Mouse (Mus musculus): Measurements from ENCODE around the gene Tmem189. TPM values are rescaled to one million over a fixed set of nuclear protein-coding genes. Genes with fewer than 3 reads are reported as not detected.

The Tmem189 gene
- polyA plus RNA-seq, 1 experiment from 2014 or later: 64.6 TPM

DNA sequence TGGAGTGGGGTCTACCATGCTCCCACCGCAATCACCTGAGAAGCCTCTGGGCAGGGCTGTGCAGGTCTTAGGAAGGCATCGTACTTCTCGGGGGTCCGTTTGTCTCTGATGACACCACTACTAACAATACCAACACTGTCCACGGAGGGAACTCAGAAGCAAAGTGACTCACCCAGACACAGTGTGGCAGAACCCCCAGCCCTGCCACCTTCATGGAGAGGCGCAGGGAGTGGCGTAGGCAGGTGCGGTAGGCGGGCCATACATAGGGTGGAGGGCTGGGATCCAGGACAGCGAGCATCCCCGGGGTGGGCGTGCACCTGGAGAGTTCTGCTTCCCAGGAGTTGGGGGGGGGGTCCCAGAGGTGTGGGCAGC is 1.5 kb downstream of the Tmem189 start:
- no peak for TF ChIP-seq CTCF (IDR thresholded peaks at IDR 0.05; ENCODE audit: low read depth)
- WGBS: 28% methylated on average over 12 of the region's 12 CpGs
- no peaks in the 10 kb centered on the region for H3K27me3 ChIP-seq (ENCODE audit: insufficient read depth, low read length)
- peak overlapping the region; percentile 86 for H3K9ac ChIP-seq (ENCODE audit: low read depth, low read length)
- no peaks in the 10 kb centered on the region for H3K9me3 ChIP-seq (replicated peaks; ENCODE audit: low read length)
- H3K4me1 ChIP-seq (replicated peaks; ENCODE audit: insufficient read depth, low read length): 0 out of 2 replicates have a peak, but pooled peaks cover 3% of the 10 kb centered on the region
- peak overlapping the region; percentile 74 for H3K4me3 ChIP-seq (replicated peaks; ENCODE audit: low read depth, low read length)
- H3K27ac ChIP-seq: no peak overlapping the region
- H3K4me2 ChIP-seq (ENCODE audit: low read length): peak overlapping the region; percentile 88
- peak; percentile 17; the same call in 1 of the 2 replicates for ATAC-seq (replicated peaks; ENCODE audit: low FRiP score, low read depth)
- DNase-seq (ENCODE audit: low spot score): no peak
- no peaks in the 10 kb centered on the region for H3K36me3 ChIP-seq (ENCODE audit: insufficient read depth, low read length)

DNA sequence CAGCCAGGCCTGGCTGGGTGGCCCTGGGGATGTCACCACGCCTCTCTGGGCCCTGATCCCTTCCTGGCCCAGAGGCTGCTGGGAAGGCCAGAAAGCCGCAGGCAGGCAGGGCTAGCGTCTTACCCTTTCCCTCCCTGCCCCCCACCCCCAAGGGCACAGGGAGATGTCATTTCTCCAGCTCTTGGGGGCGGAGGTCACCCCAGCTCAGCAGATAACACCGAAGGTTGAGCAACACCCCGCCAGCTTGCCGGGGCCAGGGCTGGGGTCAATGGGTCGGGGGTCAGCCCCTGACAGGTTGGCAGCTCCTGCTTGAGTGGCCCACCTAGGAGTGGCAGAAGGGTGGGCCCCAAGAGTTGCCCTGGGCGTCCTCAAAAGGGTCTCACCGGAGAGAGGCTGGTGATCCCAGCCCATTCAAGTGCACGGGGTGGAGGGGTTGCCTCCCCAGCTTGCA is 1.9 kb downstream of the Tmem189 start:
- no peak for TF ChIP-seq CTCF (IDR thresholded peaks at IDR 0.05; ENCODE audit: low read depth)
- ATAC-seq (replicated peaks; ENCODE audit: low FRiP score, low read depth): no peak
- H3K27ac ChIP-seq: no peak overlapping the region
- WGBS: 66% methylated on average over 11 of the region's 11 CpGs
- H3K4me2 ChIP-seq (ENCODE audit: low read length): no peak overlapping the region
- H3K9ac ChIP-seq (ENCODE audit: low read depth, low read length): no peak overlapping the region
- no peaks in the 10 kb centered on the region for H3K36me3 ChIP-seq (ENCODE audit: insufficient read depth, low read length)
- DNase-seq (ENCODE audit: low spot score): no peak
- H3K27me3 ChIP-seq (ENCODE audit: insufficient read depth, low read length): no peaks in the 10 kb centered on the region
- H3K9me3 ChIP-seq (replicated peaks; ENCODE audit: low read length): no peaks in the 10 kb centered on the region
- H3K4me3 ChIP-seq (replicated peaks; ENCODE audit: low read depth, low read length): no peak overlapping the region
- 0 out of 2 replicates have a peak, but pooled peaks cover 3% of the 10 kb centered on the region for H3K4me1 ChIP-seq (replicated peaks; ENCODE audit: insufficient read depth, low read length)

DNA sequence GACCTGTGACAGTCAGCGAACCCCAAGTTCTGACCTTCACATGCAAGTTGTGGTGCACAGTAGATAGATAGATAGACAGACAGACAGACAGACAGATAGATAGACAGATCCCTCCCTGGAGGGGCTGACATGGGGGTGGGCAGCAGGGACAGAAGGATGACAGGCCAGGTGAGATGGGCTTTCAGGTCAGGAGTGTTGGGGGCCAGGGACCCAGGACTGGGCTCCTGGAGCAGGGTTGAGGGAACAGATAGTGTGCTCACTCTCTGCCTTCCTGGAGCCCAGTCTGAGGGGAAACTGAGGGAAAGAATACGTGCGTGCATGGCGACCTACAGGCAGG is 2.4 kb downstream of the Tmem189 start:
- no peak overlapping the region for H3K27ac ChIP-seq
- TF ChIP-seq CTCF (IDR thresholded peaks at IDR 0.05; ENCODE audit: low read depth): no peak
- 91% methylated on average over 4 of the region's 4 CpGs for WGBS
- H3K27me3 ChIP-seq (ENCODE audit: insufficient read depth, low read length): no peaks in the 10 kb centered on the region
- H3K36me3 ChIP-seq (ENCODE audit: insufficient read depth, low read length): no peaks in the 10 kb centered on the region
- no peak overlapping the region for H3K9ac ChIP-seq (ENCODE audit: low read depth, low read length)
- 0 out of 2 replicates have a peak, but pooled peaks cover 3% of the 10 kb centered on the region for H3K4me1 ChIP-seq (replicated peaks; ENCODE audit: insufficient read depth, low read length)
- DNase-seq (ENCODE audit: low spot score): no peak
- H3K9me3 ChIP-seq (replicated peaks; ENCODE audit: low read length): no peaks in the 10 kb centered on the region
- H3K4me3 ChIP-seq (replicated peaks; ENCODE audit: low read depth, low read length): no peak overlapping the region
- no peak overlapping the region for H3K4me2 ChIP-seq (ENCODE audit: low read length)
- no peak for ATAC-seq (replicated peaks; ENCODE audit: low FRiP score, low read depth)

DNA sequence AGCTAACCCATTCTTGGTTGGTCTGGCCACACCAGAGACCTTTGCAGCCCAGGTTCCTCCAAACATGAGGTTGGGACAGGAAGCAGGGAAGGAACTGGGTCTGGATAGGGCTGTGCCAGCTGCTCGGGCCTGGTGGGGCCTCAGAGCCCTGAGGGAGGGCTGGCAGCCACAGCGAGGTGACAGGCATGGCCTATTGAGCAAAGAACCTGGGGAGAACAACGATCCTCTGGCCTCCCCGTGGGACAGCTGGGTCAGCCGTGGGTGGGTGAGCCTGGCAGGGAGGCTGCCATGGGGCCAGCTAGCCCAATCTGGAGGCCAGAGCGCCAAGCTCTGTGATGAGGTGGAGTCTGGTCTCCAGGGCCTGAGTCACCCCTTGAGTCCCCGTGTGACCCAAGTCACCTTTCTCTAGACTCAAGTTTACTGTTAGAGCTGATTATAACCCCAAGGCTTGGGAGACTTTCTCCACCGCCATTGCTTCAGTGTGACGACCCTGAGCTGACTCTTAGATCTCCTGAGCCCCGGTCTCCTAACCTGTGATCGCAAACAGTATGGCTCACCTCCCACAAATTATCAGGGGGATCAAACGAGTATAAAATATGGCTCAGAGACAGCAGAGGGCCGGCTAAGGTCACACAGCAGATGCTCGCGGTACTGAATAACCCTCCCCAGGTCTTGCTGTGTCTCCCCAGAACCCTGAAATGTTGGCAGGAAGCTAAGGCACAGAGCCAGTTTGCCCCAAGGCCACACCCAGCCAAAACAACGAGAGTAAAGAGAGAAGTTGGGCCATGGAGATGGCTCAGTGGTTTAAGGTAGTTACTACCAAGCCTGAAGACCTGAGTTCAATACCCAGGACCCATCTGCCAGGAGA is 3.0 kb downstream of the Tmem189 start:
- no peak for ATAC-seq (replicated peaks; ENCODE audit: low FRiP score, low read depth)
- DNase-seq (ENCODE audit: low spot score): no peak
- no peaks in the 10 kb centered on the region for H3K36me3 ChIP-seq (ENCODE audit: insufficient read depth, low read length)
- no peak for TF ChIP-seq CTCF (IDR thresholded peaks at IDR 0.05; ENCODE audit: low read depth)
- 64% methylated on average over 16 of the region's 16 CpGs for WGBS
- no peak overlapping the region for H3K4me2 ChIP-seq (ENCODE audit: low read length)
- no peaks in the 10 kb centered on the region for H3K9me3 ChIP-seq (replicated peaks; ENCODE audit: low read length)
- no peaks in the 10 kb centered on the region for H3K27me3 ChIP-seq (ENCODE audit: insufficient read depth, low read length)
- 0 out of 2 replicates have a peak, but pooled peaks cover 3% of the 10 kb centered on the region for H3K4me1 ChIP-seq (replicated peaks; ENCODE audit: insufficient read depth, low read length)
- no peak overlapping the region for H3K4me3 ChIP-seq (replicated peaks; ENCODE audit: low read depth, low read length)
- no peak overlapping the region for H3K27ac ChIP-seq
- no peak overlapping the region for H3K9ac ChIP-seq (ENCODE audit: low read depth, low read length)

DNA sequence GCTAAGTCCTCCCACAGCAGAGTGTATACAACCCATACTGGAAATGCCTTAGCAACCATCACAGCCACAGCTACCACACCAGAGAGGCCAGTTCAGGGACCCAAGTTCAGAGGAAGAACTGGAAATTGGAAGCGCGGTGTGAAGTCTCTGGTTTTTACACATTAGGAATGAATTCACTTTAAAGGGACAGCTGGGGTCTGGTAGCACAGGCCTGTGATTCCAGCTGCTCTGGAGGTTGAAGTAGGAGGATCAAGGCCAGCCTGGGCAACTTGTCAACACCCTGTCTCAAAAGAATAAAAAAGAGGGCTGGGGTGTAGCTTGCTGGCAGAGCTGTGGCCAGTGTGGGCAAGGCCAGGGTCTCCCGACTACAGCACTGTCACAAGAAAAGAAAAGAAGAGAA is 3.8 kb downstream of the Tmem189 start:
- DNase-seq (ENCODE audit: low spot score) (no peak), ATAC-seq (replicated peaks; ENCODE audit: low FRiP score, low read depth) (no peak)
- WGBS: 82% methylated on average over 3 of the region's 3 CpGs
- 0 out of 2 replicates have a peak, but pooled peaks cover 3% of the 10 kb centered on the region for H3K4me1 ChIP-seq (replicated peaks; ENCODE audit: insufficient read depth, low read length)
- H3K4me2 ChIP-seq (ENCODE audit: low read length): no peak overlapping the region
- no peak overlapping the region for H3K27ac ChIP-seq
- no peaks in the 10 kb centered on the region for H3K27me3 ChIP-seq (ENCODE audit: insufficient read depth, low read length)
- no peak overlapping the region for H3K4me3 ChIP-seq (replicated peaks; ENCODE audit: low read depth, low read length)
- no peak for TF ChIP-seq CTCF (IDR thresholded peaks at IDR 0.05; ENCODE audit: low read depth)
- H3K9ac ChIP-seq (ENCODE audit: low read depth, low read length): no peak overlapping the region
- H3K9me3 ChIP-seq (replicated peaks; ENCODE audit: low read length): no peaks in the 10 kb centered on the region
- H3K36me3 ChIP-seq (ENCODE audit: insufficient read depth, low read length): no peaks in the 10 kb centered on the region

DNA sequence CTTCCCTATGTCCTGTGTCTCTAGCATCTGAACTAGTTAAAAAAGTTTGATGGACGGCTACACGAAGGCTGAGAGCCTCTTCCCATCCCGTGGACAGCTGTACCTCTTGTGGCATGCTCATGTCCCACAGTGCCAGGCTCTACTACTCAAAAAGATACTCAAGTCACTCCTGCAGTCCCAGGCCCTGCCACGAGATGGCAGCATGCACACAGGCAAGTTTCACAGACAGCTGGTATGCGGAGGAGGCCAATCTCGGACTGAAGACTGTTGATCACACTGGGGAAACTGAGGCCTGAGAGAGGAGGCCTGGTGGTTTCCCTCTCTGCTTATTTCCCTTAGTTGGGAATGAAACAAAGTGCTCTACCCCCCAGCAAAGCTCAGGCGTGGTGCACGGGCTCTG is 4.5 kb downstream of the Tmem189 start:
- TF ChIP-seq CTCF (IDR thresholded peaks at IDR 0.05; ENCODE audit: low read depth): peak; percentile 100
- Histone ChIP-seq H3K27me3 (ENCODE audit: insufficient read depth, low read length) (no peaks in the 10 kb centered on the region), H3K9me3 (replicated peaks; ENCODE audit: low read length) (no peaks in the 10 kb centered on the region), H3K4me2 (ENCODE audit: low read length) (no peak overlapping the region), H3K4me1 (replicated peaks; ENCODE audit: insufficient read depth, low read length) (no peaks in the 10 kb centered on the region), H3K9ac (ENCODE audit: low read depth, low read length) (no peak overlapping the region), H3K4me3 (replicated peaks; ENCODE audit: low read depth, low read length) (no peak overlapping the region), H3K27ac (no peak overlapping the region), H3K36me3 (ENCODE audit: insufficient read depth, low read length) (no peaks in the 10 kb centered on the region)
- ATAC-seq (replicated peaks; ENCODE audit: low FRiP score, low read depth): no peak
- DNase-seq (ENCODE audit: low spot score): peak; percentile 89
- 6% methylated on average over 8 of the region's 8 CpGs for WGBS
